Mouse (Mus musculus) ES-Bruce4 (cell line): ENCODE data around the gene Vwa8. TPM values are rescaled to one million over a fixed set of nuclear protein-coding genes. Genes with fewer than 3 reads are reported as not detected.
A peak's percentile ranks its signal among the peaks of the same experiment; 100 is the strongest.

Experiments
- H3K27ac ChIP-seq: 2 replicates; pipeline ENCODE4 v1.5.1; 2012; ENCODE audit warnings: low read length, inconsistent platforms; ENCODE audit not compliant: insufficient read depth
- H3K27me3 ChIP-seq: 2 replicates; pipeline ENCODE4 v1.6.1; 2012; ENCODE audit warnings: mild to moderate bottlenecking, low read length, inconsistent platforms; ENCODE audit not compliant: control insufficient read depth, poor library complexity, insufficient read depth, severe bottlenecking
- H3K36me3 ChIP-seq: 2 replicates; pipeline ENCODE4 v1.6.1; 2012; ENCODE audit warnings: inconsistent platforms, mild to moderate bottlenecking, low read length, moderate library complexity; ENCODE audit not compliant: control insufficient read depth, poor library complexity, insufficient read depth, severe bottlenecking
- H3K4me1 ChIP-seq: one replicate; pipeline ENCODE4 v1.8.1; 2011; ENCODE audit warnings: low read length; ENCODE audit not compliant: control insufficient read depth, insufficient read depth
- H3K4me3 ChIP-seq: 2 replicates; pipeline ENCODE4 v1.5.1; 2011; ENCODE audit warnings: low read depth, mild to moderate bottlenecking, low read length
- H3K9ac ChIP-seq: 2 replicates; pipeline ENCODE4 v1.6.1; 2012; ENCODE audit warnings: low read depth, mild to moderate bottlenecking, inconsistent platforms; ENCODE audit not compliant: poor library complexity, severe bottlenecking
- H3K9me3 ChIP-seq: replicated peaks from 2 replicates; pipeline ENCODE4 v1.6.1; 2012; ENCODE audit warnings: mild to moderate bottlenecking, low read length, inconsistent platforms; ENCODE audit not compliant: control insufficient read depth, poor library complexity, insufficient read depth, severe bottlenecking
- CTCF ChIP-seq: IDR thresholded peaks from one replicate; pipeline ENCODE4 v1.8.1; 2011; ENCODE audit warnings: low read depth, low read length
- EP300 ChIP-seq: IDR thresholded peaks from 2 replicates; pipeline ENCODE4 v1.6.1; 2011; ENCODE audit warnings: low read depth, low read length; ENCODE audit not compliant: insufficient read depth
- POLR2A ChIP-seq: IDR thresholded peaks from one replicate; pipeline ENCODE4 v1.8.1; 2011; ENCODE audit warnings: low read length; ENCODE audit not compliant: insufficient read depth
- polyA plus RNA-seq: library from polyadenylated mRNA; stranded (reverse); fragments of >200 nt; gene quantifications from 2 replicates; pipeline ENCODE4 v1.2.4, GENCODE M21; 2011; ENCODE audit warnings: low read depth; ENCODE audit not compliant: missing spikeins, insufficient read depth, insufficient read length

The Vwa8 gene
- polyA plus RNA-seq, 1 experiment = 13.1 TPM

- TF ChIP-seq EP300 (peak; percentile 78), CTCF (no peak)
- Histone ChIP-seq H3K9me3 (no peaks in the 10 kb centered on the region), H3K4me1 (peaks cover 5% of the 10 kb centered on the region), H3K9ac (no peak overlapping the region), H3K36me3 (no peaks in the 10 kb centered on the region), H3K27me3 (no peaks in the 10 kb centered on the region), H3K27ac (peak overlapping the region; percentile 46), H3K4me3 (no peak overlapping the region)
Observed at GRCm38 (mm10) chr14:79139918-79140825, 291.3 kb downstream of the Vwa8 start.

GRCm38 (mm10) chr14:79140826-79141219, 292.0 kb downstream of the Vwa8 start:
- peak overlapping the region; percentile 46; the same call in 1 of the 2 replicates for H3K27ac ChIP-seq

GRCm38 (mm10) chr14:79142342-79142741, 293.5 kb downstream of the Vwa8 start:
- H3K36me3 ChIP-seq = no peaks in the 10 kb centered on the region
- H3K4me1 ChIP-seq = peaks cover 5% of the 10 kb centered on the region
- H3K27ac ChIP-seq = peak overlapping the region; percentile 45
- no peaks in the 10 kb centered on the region for H3K27me3 ChIP-seq
- H3K9ac ChIP-seq = no peak overlapping the region
- TF ChIP-seq CTCF (no peak), EP300 (no peak), POLR2A (no peak)
- peak overlapping the region; percentile 34; the same call in 1 of the 2 replicates for H3K4me3 ChIP-seq
- no peaks in the 10 kb centered on the region for H3K9me3 ChIP-seq

More at GRCm38 (mm10) chr14:79140826-79141219, 292.0 kb downstream of the Vwa8 start:
- Histone ChIP-seq H3K4me1 (peaks cover 5% of the 10 kb centered on the region), H3K27me3 (no peaks in the 10 kb centered on the region), H3K36me3 (no peaks in the 10 kb centered on the region), H3K9me3 (no peaks in the 10 kb centered on the region), H3K9ac (no peak overlapping the region), H3K4me3 (no peak overlapping the region)
- no peak for TF ChIP-seq POLR2A
- 0 out of 2 replicates have a peak, but pooled peaks have one; percentile 17 for TF ChIP-seq EP300
- no peak for TF ChIP-seq CTCF

GRCm38 (mm10) chr14:79143696-79144095, 294.8 kb downstream of the Vwa8 start:
- no peak overlapping the region for H3K9ac ChIP-seq
- TF ChIP-seq POLR2A (no peak), CTCF (no peak), EP300 (no peak)
- peaks cover 5% of the 10 kb centered on the region for H3K4me1 ChIP-seq
- no peaks in the 10 kb centered on the region for H3K27me3 ChIP-seq
- H3K4me3 ChIP-seq = no peak overlapping the region
- peak overlapping the region; percentile 48; the same call in 1 of the 2 replicates for H3K27ac ChIP-seq
- H3K9me3 ChIP-seq = no peaks in the 10 kb centered on the region
- no peaks in the 10 kb centered on the region for H3K36me3 ChIP-seq

GRCm38 (mm10) chr14:79144278-79145224, 295.7 kb downstream of the Vwa8 start:
- H3K4me3 ChIP-seq = no peak overlapping the region
- no peaks in the 10 kb centered on the region for H3K36me3 ChIP-seq
- TF ChIP-seq POLR2A (no peak), CTCF (no peak), EP300 (no peak)
- H3K9ac ChIP-seq = no peak overlapping the region
- no peaks in the 10 kb centered on the region for H3K27me3 ChIP-seq
- H3K27ac ChIP-seq = no peak overlapping the region
- H3K9me3 ChIP-seq = no peaks in the 10 kb centered on the region
- H3K4me1 ChIP-seq = peaks cover 5% of the 10 kb centered on the region

GRCm38 (mm10) chr14:79151711-79152110, 302.9 kb downstream of the Vwa8 start:
- no peak overlapping the region for H3K9ac ChIP-seq
- no peaks in the 10 kb centered on the region for H3K4me1 ChIP-seq
- H3K27me3 ChIP-seq = no peaks in the 10 kb centered on the region

More at GRCm38 (mm10) chr14:79151711-79152110, 302.9 kb downstream of the Vwa8 start:
- TF ChIP-seq EP300 (no peak), CTCF (no peak), POLR2A (no peak)
- Histone ChIP-seq H3K27ac (no peak overlapping the region), H3K36me3 (no peaks in the 10 kb centered on the region), H3K4me3 (no peak overlapping the region), H3K9me3 (no peaks in the 10 kb centered on the region)
